Mouse (Mus musculus) heart, adult 2 months (tissue): Measurements from ENCODE around the gene Cdca8.

Experiments
- CTCF ChIP-seq: fragments of 200-600 bp; IDR thresholded peaks from 2 replicates; pipeline ENCODE4 v1.8.1; 2022; ENCODE audit warnings: antibody characterized with exemption, mild to moderate bottlenecking, moderate library complexity
- EP300 ChIP-seq: fragments of 200-500 bp; IDR thresholded peaks from 2 replicates; pipeline ENCODE4 v1.6.1; 2011; ENCODE audit warnings: low read depth, low read length, control low read depth; ENCODE audit not compliant: insufficient read depth

DNA sequence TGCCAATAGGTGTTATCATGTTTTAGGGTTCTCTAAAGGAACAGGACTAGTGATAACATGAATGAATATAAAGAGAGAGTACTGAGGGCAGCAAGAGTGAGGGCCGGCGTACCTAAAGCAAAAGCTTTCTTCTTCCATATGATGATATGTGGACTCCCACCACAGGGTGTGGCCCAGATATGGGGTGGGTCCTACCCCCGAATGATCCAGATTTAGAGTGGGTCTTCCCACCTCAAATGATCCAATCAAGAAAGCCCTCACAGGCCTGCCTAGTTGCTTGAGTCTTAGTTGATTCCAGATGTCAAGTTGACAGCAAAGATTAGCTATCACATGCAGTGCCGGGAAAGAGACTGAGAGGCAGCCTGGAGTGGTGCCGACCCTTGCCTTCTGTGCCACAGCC is 4.7 kb upstream of the Cdca8 start:
- TF ChIP-seq CTCF (no peak), EP300 (no peak)
